Mouse (Mus musculus) stomach, postnatal 0 days (tissue): ENCODE data around the gene Eps8.

Experiments used
- CTCF ChIP-seq: IDR thresholded peaks from 2 replicates; pipeline ENCODE4 v1.5.1; 2016; ENCODE audit warnings: antibody characterized with exemption, low read depth, mild to moderate bottlenecking, moderate library complexity
- EP300 ChIP-seq: optimal IDR thresholded peaks from 2 replicates; pipeline ENCODE3; 2016; ENCODE audit warnings: antibody characterized with exemption

DNA sequence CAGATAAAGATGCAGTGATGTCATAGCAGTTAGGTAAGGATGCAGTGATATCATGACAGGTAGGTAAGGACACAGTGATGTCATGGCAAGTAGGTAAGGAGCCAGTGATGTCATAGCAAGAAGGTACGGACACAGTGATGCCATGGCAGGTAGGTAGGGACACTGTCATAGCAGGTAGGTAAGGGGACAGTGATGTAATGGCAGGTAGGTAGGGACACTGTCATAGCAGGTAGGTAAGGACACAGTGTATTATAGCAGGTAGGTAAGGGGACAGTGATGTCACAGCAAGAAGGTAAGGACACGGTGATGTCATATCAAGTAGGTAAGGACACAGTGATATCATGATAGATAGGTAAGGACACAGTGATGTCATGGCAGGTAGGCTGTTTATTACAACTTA, 158.1 kb downstream of the Eps8 start:
- TF ChIP-seq CTCF (no peak), EP300 (no peak)
